Mouse (Mus musculus): ENCODE measurements around the gene Pgpep1.

The Pgpep1 gene

GRCm38 (mm10) chr8:70632346-70632892 is 27.8 kb downstream of the Pgpep1 start, which contains the start of gene Gdf15:
Gene Gdf15, minus strand, starts transcription at chr8:70632456.
- no peak for ATAC-seq (ENCODE audit: low TSS enrichment)

GRCm38 (mm10) chr8:70631436-70631835 is 28.8 kb downstream of the Pgpep1 start:
- ATAC-seq (ENCODE audit: low TSS enrichment): no peak

GRCm38 (mm10) chr8:70630532-70631381 is 29.4 kb downstream of the Pgpep1 start:
- no peak for ATAC-seq (ENCODE audit: low TSS enrichment)

GRCm38 (mm10) chr8:70629574-70630531 is 30.3 kb downstream of the Pgpep1 start:
- peak; percentile 81 for ATAC-seq (ENCODE audit: low TSS enrichment)

- ATAC-seq (ENCODE audit: low TSS enrichment): no peak
These were observed 31.1 kb downstream of the Pgpep1 start for GRCm38 (mm10) chr8:70628986-70629490.

GRCm38 (mm10) chr8:70627041-70627440 is 33.1 kb downstream of the Pgpep1 start:
- ATAC-seq (ENCODE audit: low TSS enrichment): no peak

GRCm38 (mm10) chr8:70625104-70625503 is 35.1 kb downstream of the Pgpep1 start:
- no peak for ATAC-seq (ENCODE audit: low TSS enrichment)

- no peak for ATAC-seq (ENCODE audit: low TSS enrichment)
These were observed 38.0 kb downstream of the Pgpep1 start for GRCm38 (mm10) chr8:70622220-70622619.

- no peak for ATAC-seq (ENCODE audit: low TSS enrichment)
These were observed 41.3 kb downstream of the Pgpep1 start for GRCm38 (mm10) chr8:70618888-70619334.

GRCm38 (mm10) chr8:70617985-70618384 is 42.2 kb downstream of the Pgpep1 start:
- no peak for ATAC-seq (ENCODE audit: low TSS enrichment)

- no peak for ATAC-seq (ENCODE audit: low TSS enrichment)
These were observed 43.5 kb downstream of the Pgpep1 start for GRCm38 (mm10) chr8:70616645-70617044.

- ATAC-seq (ENCODE audit: low TSS enrichment): no peak
These were observed 44.3 kb downstream of the Pgpep1 start, which contains the start of gene Lrrc25 for GRCm38 (mm10) chr8:70615894-70616293. Gene Lrrc25, plus strand, starts transcription at chr8:70616155.

GRCm38 (mm10) chr8:70615281-70615680 is 44.9 kb downstream of the Pgpep1 start:
- no peak for ATAC-seq (ENCODE audit: low TSS enrichment)

GRCm38 (mm10) chr8:70614469-70614868 is 45.7 kb downstream of the Pgpep1 start:
- no peak for ATAC-seq (ENCODE audit: low TSS enrichment)

- no peak for ATAC-seq (ENCODE audit: low TSS enrichment)
These were observed 46.4 kb downstream of the Pgpep1 start for GRCm38 (mm10) chr8:70613763-70614162.

- 0 out of 2 replicates have a peak, but pooled peaks have one; percentile 9 for ATAC-seq (ENCODE audit: low TSS enrichment)
These were observed 48.3 kb downstream of the Pgpep1 start for GRCm38 (mm10) chr8:70611849-70612248.

GRCm38 (mm10) chr8:70610796-70611771 is 49.1 kb downstream of the Pgpep1 start:
- ATAC-seq (ENCODE audit: low TSS enrichment): 0 out of 2 replicates have a peak, but pooled peaks have one; percentile 2

GRCm38 (mm10) chr8:70609849-70610795 is 50.1 kb downstream of the Pgpep1 start:
- ATAC-seq (ENCODE audit: low TSS enrichment): peak; percentile 60

- peak; percentile 2; the same call in 1 of the 2 replicates for ATAC-seq (ENCODE audit: low TSS enrichment)
These were observed 50.8 kb downstream of the Pgpep1 start for GRCm38 (mm10) chr8:70609368-70609848.

Measured in frontal cortex, adult (tissue).